Mouse (Mus musculus) ES-Bruce4 (cell line): Measurements from ENCODE around the gene Gpank1. TPM values are rescaled to one million over a fixed set of nuclear protein-coding genes. Genes with fewer than 3 reads are reported as not detected.

Experiments
- H3K27ac ChIP-seq: 2 replicates; pipeline ENCODE4 v1.5.1; 2012; ENCODE audit warnings: low read length, inconsistent platforms; ENCODE audit not compliant: insufficient read depth
- H3K27me3 ChIP-seq: 2 replicates; pipeline ENCODE4 v1.6.1; 2012; ENCODE audit warnings: mild to moderate bottlenecking, low read length, inconsistent platforms; ENCODE audit not compliant: control insufficient read depth, poor library complexity, insufficient read depth, severe bottlenecking
- H3K36me3 ChIP-seq: 2 replicates; pipeline ENCODE4 v1.6.1; 2012; ENCODE audit warnings: inconsistent platforms, mild to moderate bottlenecking, low read length, moderate library complexity; ENCODE audit not compliant: control insufficient read depth, poor library complexity, insufficient read depth, severe bottlenecking
- H3K4me1 ChIP-seq: one replicate; pipeline ENCODE4 v1.8.1; 2011; ENCODE audit warnings: low read length; ENCODE audit not compliant: control insufficient read depth, insufficient read depth
- H3K4me3 ChIP-seq: 2 replicates; pipeline ENCODE4 v1.5.1; 2011; ENCODE audit warnings: low read depth, mild to moderate bottlenecking, low read length
- H3K9ac ChIP-seq: 2 replicates; pipeline ENCODE4 v1.6.1; 2012; ENCODE audit warnings: low read depth, mild to moderate bottlenecking, inconsistent platforms; ENCODE audit not compliant: poor library complexity, severe bottlenecking
- H3K9me3 ChIP-seq: replicated peaks from 2 replicates; pipeline ENCODE4 v1.6.1; 2012; ENCODE audit warnings: mild to moderate bottlenecking, low read length, inconsistent platforms; ENCODE audit not compliant: control insufficient read depth, poor library complexity, insufficient read depth, severe bottlenecking
- CTCF ChIP-seq: IDR thresholded peaks from one replicate; pipeline ENCODE4 v1.8.1; 2011; ENCODE audit warnings: low read depth, low read length
- EP300 ChIP-seq: IDR thresholded peaks from 2 replicates; pipeline ENCODE4 v1.6.1; 2011; ENCODE audit warnings: low read depth, low read length; ENCODE audit not compliant: insufficient read depth
- POLR2A ChIP-seq: IDR thresholded peaks from one replicate; pipeline ENCODE4 v1.8.1; 2011; ENCODE audit warnings: low read length; ENCODE audit not compliant: insufficient read depth
- polyA plus RNA-seq: library from polyadenylated mRNA; stranded (reverse); fragments of >200 nt; gene quantifications from 2 replicates; pipeline ENCODE4 v1.2.4, GENCODE M21; 2011; ENCODE audit warnings: low read depth; ENCODE audit not compliant: missing spikeins, insufficient read depth, insufficient read length

Gpank1 gene
- polyA plus RNA-seq, 1 experiment, result 19.1 TPM

- Histone ChIP-seq H3K4me1 (no peaks in the 10 kb centered on the region), H3K36me3 (no peaks in the 10 kb centered on the region), H3K9me3 (no peaks in the 10 kb centered on the region), H3K27me3 (no peaks in the 10 kb centered on the region), H3K4me3 (no peak overlapping the region), H3K27ac (no peak overlapping the region), H3K9ac (no peak overlapping the region)
- TF ChIP-seq POLR2A (no peak), CTCF (no peak), EP300 (no peak)
Observed at GRCm38 (mm10) chr17:35104754-35105153, 16.5 kb upstream of the Gpank1 start.

- Histone ChIP-seq H3K27me3 (no peaks in the 10 kb centered on the region), H3K36me3 (no peaks in the 10 kb centered on the region), H3K9me3 (no peaks in the 10 kb centered on the region), H3K9ac (no peak overlapping the region), H3K27ac (no peak overlapping the region), H3K4me3 (no peak overlapping the region), H3K4me1 (no peaks in the 10 kb centered on the region)
- no peak for TF ChIP-seq POLR2A
- no peak for TF ChIP-seq EP300
- peak; percentile 75 for TF ChIP-seq CTCF
Observed at GRCm38 (mm10) chr17:35105740-35106389, 15.4 kb upstream of the Gpank1 start.

- H3K27ac ChIP-seq, result no peak overlapping the region
- no peak overlapping the region for H3K4me3 ChIP-seq
- H3K36me3 ChIP-seq, result no peaks in the 10 kb centered on the region
- no peak for TF ChIP-seq CTCF
- no peak for TF ChIP-seq EP300
- TF ChIP-seq POLR2A, result no peak
- no peak overlapping the region for H3K9ac ChIP-seq
- no peaks in the 10 kb centered on the region for H3K27me3 ChIP-seq
- no peaks in the 10 kb centered on the region for H3K4me1 ChIP-seq
- no peaks in the 10 kb centered on the region for H3K9me3 ChIP-seq
Observed at GRCm38 (mm10) chr17:35106522-35106921, 14.7 kb upstream of the Gpank1 start.

- no peak within 1 kb of the TSS for H3K9ac ChIP-seq
- no peak for TF ChIP-seq CTCF
- TF ChIP-seq POLR2A, result no peak
- no peak for TF ChIP-seq EP300
- no peaks in the 10 kb centered on the region for H3K36me3 ChIP-seq
- no peaks in the 10 kb centered on the region for H3K4me1 ChIP-seq
- no peaks in the 10 kb centered on the region for H3K9me3 ChIP-seq
- H3K27ac ChIP-seq, result no peak within 1 kb of the TSS
- no peaks in the 10 kb centered on the region for H3K27me3 ChIP-seq
- H3K4me3 ChIP-seq, result no peak within 1 kb of the TSS
Observed at GRCm38 (mm10) chr17:35108097-35108496, 13.2 kb upstream of the Gpank1 start, which contains the start of gene Ly6g5c. Gene Ly6g5c (plus strand): TSS chr17:35108279.

GRCm38 (mm10) chr17:35111774-35112173 is 9.5 kb upstream of the Gpank1 start:
- Histone ChIP-seq H3K36me3 (peaks cover 7% of the 10 kb centered on the region; the same call in 1 of the 2 replicates), H3K27ac (no peak overlapping the region), H3K4me3 (no peak overlapping the region), H3K9ac (no peak overlapping the region), H3K4me1 (no peaks in the 10 kb centered on the region), H3K9me3 (no peaks in the 10 kb centered on the region), H3K27me3 (no peaks in the 10 kb centered on the region)
- TF ChIP-seq POLR2A (no peak), EP300 (no peak), CTCF (no peak)
